Mouse (Mus musculus) spleen, adult 12 weeks (tissue): ENCODE data around the gene Med10.

Experiments
- DNase-seq: peaks from one replicate; pipeline ENCODE4 v3.0.0; 2022; ENCODE audit warnings: low spot score

Gene Med10

GRCm38 (mm10) chr13:69830606-69831005, 28.4 kb downstream of the Med10 start:
- no peak for DNase-seq

- DNase-seq: no peak
Observed at GRCm38 (mm10) chr13:69832578-69832977, 30.4 kb downstream of the Med10 start.

- no peak for DNase-seq
Observed at GRCm38 (mm10) chr13:69833416-69833815, 31.2 kb downstream of the Med10 start.

GRCm38 (mm10) chr13:69845592-69845991, 43.4 kb downstream of the Med10 start:
- DNase-seq: no peak

- no peak for DNase-seq
Observed at GRCm38 (mm10) chr13:69849579-69849978, 47.4 kb downstream of the Med10 start.

GRCm38 (mm10) chr13:69852313-69852712, 50.1 kb downstream of the Med10 start:
- DNase-seq: no peak

- no peak for DNase-seq
Observed at GRCm38 (mm10) chr13:69853425-69854043, 51.3 kb downstream of the Med10 start.

GRCm38 (mm10) chr13:69855941-69856340, 53.7 kb downstream of the Med10 start:
- no peak for DNase-seq

GRCm38 (mm10) chr13:69862276-69862675, 60.1 kb downstream of the Med10 start:
- no peak for DNase-seq

- no peak for DNase-seq
Observed at GRCm38 (mm10) chr13:69864911-69865310, 62.7 kb downstream of the Med10 start.
